Mouse (Mus musculus) midbrain, postnatal 0 days (tissue): ENCODE measurements at regions not wholly inside any gene's neighbourhood (a gene's known extent, or its start where the extent isn't known, plus 50 kb on each side); places are given as distances from the start of the nearest gene placed in this dataset.

Source experiments
- ATAC-seq: fragments of 200-750 bp; cut with Nextera tagmentation; 2 replicates; pipeline ENCODE4 v1.8.0; 2017; ENCODE audit warnings: moderate number of reproducible peaks, mild to moderate bottlenecking, moderate TSS enrichment, moderate library complexity; ENCODE audit not compliant: low FRiP score
- DNase-seq: peaks from one replicate; pipeline ENCODE4 v3.0.0-alpha.2; 2015; ENCODE audit warnings: low spot score
- H3K27ac ChIP-seq: fragments of 300-500 bp; sonication (generic); 2 replicates; pipeline ENCODE4 v1.5.1; 2014; ENCODE audit warnings: low read depth, mild to moderate bottlenecking, low read length, mixed read lengths
- H3K27me3 ChIP-seq: fragments of 300-500 bp; sonication (generic); 2 replicates; pipeline ENCODE4 v1.6.1; 2014; ENCODE audit warnings: low read length, control low read depth, mixed read lengths; ENCODE audit not compliant: insufficient read depth
- H3K36me3 ChIP-seq: fragments of 300-500 bp; sonication (generic); 2 replicates; pipeline ENCODE4 v1.6.1; 2014; ENCODE audit warnings: low read length, control low read depth, mixed read lengths; ENCODE audit not compliant: insufficient read depth
- H3K4me1 ChIP-seq: fragments of 300-500 bp; sonication (generic); 2 replicates; pipeline ENCODE4 v1.6.1; 2014; ENCODE audit warnings: mild to moderate bottlenecking, control low read depth, antibody characterized with exemption, low read length, mixed read lengths; ENCODE audit not compliant: insufficient read depth
- H3K4me2 ChIP-seq: fragments of 300-500 bp; sonication (generic); 2 replicates; pipeline ENCODE4 v1.6.1; 2014; ENCODE audit warnings: low read depth, mild to moderate bottlenecking, low read length, mixed read lengths; ENCODE audit not compliant: poor library complexity, severe bottlenecking
- H3K4me3 ChIP-seq: fragments of 300-500 bp; sonication (generic); 2 replicates; pipeline ENCODE4 v1.5.1; 2014; ENCODE audit warnings: low read depth, mild to moderate bottlenecking, low read length, moderate library complexity
- H3K9ac ChIP-seq: fragments of 300-500 bp; sonication (generic); replicated peaks from 2 replicates; pipeline ENCODE4 v1.6.1; 2014; ENCODE audit warnings: mild to moderate bottlenecking, low read length, moderate library complexity, mixed read lengths; ENCODE audit not compliant: poor library complexity, severe bottlenecking
- H3K9me3 ChIP-seq: fragments of 300-500 bp; sonication (generic); 2 replicates; pipeline ENCODE4 v1.6.1; 2016; ENCODE audit warnings: low read length, control low read depth
- CTCF ChIP-seq: IDR thresholded peaks from 2 replicates; pipeline ENCODE4 v1.5.1; 2016; ENCODE audit warnings: antibody characterized with exemption, mild to moderate bottlenecking
- WGBS: fragments of 180-500 bp; shearing (Covaris S2); extraction: QIAGEN DNeasy Blood & Tissue Kit; methylation state at CpG from one replicate; pipeline ENCODE4 v1.1.7; 2014; 5-methylcytosine and 5-hydroxymethylcytosine counted together

DNA sequence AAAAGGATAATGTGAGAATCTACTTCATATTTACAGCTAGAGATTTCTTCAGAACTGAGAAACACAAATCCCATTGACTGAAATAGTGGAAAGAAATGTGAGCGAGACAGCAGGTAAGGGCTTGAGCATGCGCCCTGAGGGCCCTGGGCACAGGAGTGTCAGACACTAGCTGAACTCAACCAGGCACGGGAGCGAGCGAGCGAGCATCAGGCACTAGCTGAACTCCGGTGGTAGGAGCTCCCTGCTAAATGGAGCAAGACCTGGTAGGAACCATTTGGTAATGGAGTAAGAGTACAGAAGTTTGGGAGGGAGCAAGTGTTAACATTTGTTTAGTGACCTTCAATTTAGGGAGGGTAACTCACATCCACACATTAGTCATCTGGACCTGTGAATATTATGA, 654.7 kb downstream of the Adgrl2 start:
- 88% methylated on average over 7 of the region's 7 CpGs for WGBS

DNA sequence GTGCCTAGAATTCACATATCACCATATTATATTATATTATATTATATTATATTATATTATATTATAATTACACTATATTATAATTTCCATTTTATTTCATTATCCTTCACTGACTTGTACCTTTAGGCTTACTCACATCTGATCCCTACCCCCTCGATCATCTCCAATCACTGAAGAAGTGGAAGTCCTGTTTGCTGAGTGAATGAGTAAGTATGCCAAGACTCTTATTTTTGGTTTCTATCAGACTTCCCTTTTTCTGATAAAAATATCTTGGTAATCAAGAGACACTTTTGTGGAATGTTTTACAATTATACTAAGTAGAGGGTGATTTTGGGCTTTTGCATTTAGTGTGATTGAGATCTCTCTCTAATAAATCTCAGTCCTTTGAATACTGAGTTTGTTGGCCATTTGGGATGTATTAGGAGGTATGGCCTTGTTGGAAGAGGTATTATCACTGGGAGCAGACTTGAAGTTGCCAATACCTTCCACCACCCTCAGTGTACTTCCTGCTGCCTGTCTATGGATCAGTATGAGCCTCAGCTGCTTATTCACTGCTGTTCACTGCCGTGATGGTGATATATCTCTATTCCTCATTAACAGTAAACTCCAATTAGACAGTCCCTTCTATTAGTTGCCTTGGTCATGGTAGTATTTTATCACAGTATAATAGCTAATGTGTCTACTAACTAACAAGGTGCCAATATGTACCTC, 665.3 kb downstream of the Adgrl2 start:
- H3K4me3 ChIP-seq = no peak overlapping the region
- no peaks in the 10 kb centered on the region for H3K36me3 ChIP-seq
- no peak for DNase-seq
- ATAC-seq = no peak
- no peaks in the 10 kb centered on the region for H3K27me3 ChIP-seq
- no peak for TF ChIP-seq CTCF
- 91% methylated on average over 2 of the region's 2 CpGs for WGBS
- no peak overlapping the region for H3K9ac ChIP-seq
- H3K27ac ChIP-seq = no peak overlapping the region
- H3K9me3 ChIP-seq = no peaks in the 10 kb centered on the region
- no peaks in the 10 kb centered on the region for H3K4me1 ChIP-seq
- H3K4me2 ChIP-seq = no peak overlapping the region

More for the DNA sequence above, 654.7 kb downstream of the Adgrl2 start:
- H3K27me3 ChIP-seq = no peaks in the 10 kb centered on the region
- TF ChIP-seq CTCF = no peak
- DNase-seq (no peak), ATAC-seq (no peak)
- no peak overlapping the region for H3K27ac ChIP-seq
- no peaks in the 10 kb centered on the region for H3K4me1 ChIP-seq
- no peaks in the 10 kb centered on the region for H3K9me3 ChIP-seq
- no peaks in the 10 kb centered on the region for H3K36me3 ChIP-seq
- no peak overlapping the region for H3K4me3 ChIP-seq
- no peak overlapping the region for H3K9ac ChIP-seq
- H3K4me2 ChIP-seq = no peak overlapping the region

DNA sequence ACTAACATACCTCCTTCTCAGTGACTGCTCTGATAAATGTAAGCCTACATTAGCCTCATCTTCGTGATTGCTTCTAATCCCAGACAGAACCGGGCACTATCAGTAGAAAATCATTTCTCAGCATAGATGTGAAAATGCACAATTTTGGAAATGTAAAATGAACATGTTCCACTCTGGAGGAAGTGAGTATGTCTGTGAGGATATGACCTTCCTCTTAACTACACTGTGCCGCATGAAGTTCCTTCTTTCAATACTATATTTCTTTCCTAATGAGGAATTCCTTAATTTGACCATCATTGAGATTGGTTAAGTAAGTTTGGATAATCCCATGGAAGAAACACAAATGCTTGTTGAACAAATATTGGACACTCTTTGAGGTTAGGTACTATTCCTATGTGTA, 668.5 kb downstream of the Adgrl2 start:
- WGBS = 93% methylated on average over 3 of the region's 3 CpGs

DNA sequence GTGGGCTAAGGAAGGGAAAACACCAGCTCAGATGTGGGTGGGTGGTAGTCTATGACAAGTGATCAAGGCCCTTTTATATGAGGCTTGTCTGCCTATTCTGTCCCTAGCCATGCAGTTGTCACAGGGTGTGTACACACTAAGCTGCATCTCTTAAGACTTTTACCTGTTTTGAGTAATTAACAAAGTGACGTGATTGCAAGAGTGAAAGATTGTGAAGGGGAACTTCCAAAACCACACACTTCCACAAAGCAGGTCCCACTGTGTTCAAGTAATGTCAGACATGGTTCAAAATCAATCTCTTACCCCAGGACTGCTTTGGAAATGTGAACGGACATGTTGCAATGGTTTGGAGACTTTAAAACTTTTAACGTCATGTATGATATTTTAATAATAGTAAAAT, 674.2 kb downstream of the Adgrl2 start:
- no peak for ATAC-seq
- no peaks in the 10 kb centered on the region for H3K9me3 ChIP-seq
- H3K4me1 ChIP-seq = no peaks in the 10 kb centered on the region
- no peak for TF ChIP-seq CTCF
- no peaks in the 10 kb centered on the region for H3K27me3 ChIP-seq
- H3K4me3 ChIP-seq = no peak overlapping the region
- H3K36me3 ChIP-seq = no peaks in the 10 kb centered on the region
- H3K27ac ChIP-seq = no peak overlapping the region
- no peak for DNase-seq
- H3K4me2 ChIP-seq = no peak overlapping the region
- no peak overlapping the region for H3K9ac ChIP-seq
- 92% methylated on average over 3 of the region's 3 CpGs for WGBS

More for the DNA sequence above, 668.5 kb downstream of the Adgrl2 start:
- ATAC-seq (no peak), DNase-seq (no peak)
- no peak for TF ChIP-seq CTCF
- no peaks in the 10 kb centered on the region for H3K36me3 ChIP-seq
- no peaks in the 10 kb centered on the region for H3K27me3 ChIP-seq
- H3K4me1 ChIP-seq = no peaks in the 10 kb centered on the region
- H3K4me3 ChIP-seq = no peak overlapping the region
- no peak overlapping the region for H3K4me2 ChIP-seq
- no peak overlapping the region for H3K27ac ChIP-seq
- no peaks in the 10 kb centered on the region for H3K9me3 ChIP-seq
- H3K9ac ChIP-seq = no peak overlapping the region

DNA sequence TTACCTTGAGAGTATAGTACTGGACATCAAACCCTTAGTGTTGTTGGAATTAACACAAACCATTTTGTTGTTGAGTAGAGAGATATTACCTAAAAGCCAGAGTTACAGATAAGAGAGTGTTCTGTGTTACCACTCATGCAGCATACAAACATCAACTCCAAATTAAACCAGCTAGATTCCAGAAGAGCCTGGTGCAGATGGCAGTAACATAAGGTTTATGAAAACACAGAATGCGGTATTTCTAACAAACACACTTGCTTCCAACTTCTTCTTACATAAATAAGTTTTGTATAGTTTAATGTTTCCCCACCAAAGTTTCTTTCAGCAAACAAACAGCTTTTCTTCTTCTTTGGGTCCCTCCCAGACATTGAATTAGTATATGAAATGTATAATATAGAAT, 675.1 kb downstream of the Adgrl2 start:
- ATAC-seq = no peak
- Histone ChIP-seq H3K9me3 (no peaks in the 10 kb centered on the region), H3K4me2 (no peak overlapping the region), H3K36me3 (no peaks in the 10 kb centered on the region), H3K4me3 (no peak overlapping the region), H3K9ac (no peak overlapping the region), H3K27ac (no peak overlapping the region), H3K4me1 (no peaks in the 10 kb centered on the region), H3K27me3 (no peaks in the 10 kb centered on the region)
- TF ChIP-seq CTCF = no peak
- 100% methylated on average over 1 of the region's 1 CpGs for WGBS
- DNase-seq = no peak

DNA sequence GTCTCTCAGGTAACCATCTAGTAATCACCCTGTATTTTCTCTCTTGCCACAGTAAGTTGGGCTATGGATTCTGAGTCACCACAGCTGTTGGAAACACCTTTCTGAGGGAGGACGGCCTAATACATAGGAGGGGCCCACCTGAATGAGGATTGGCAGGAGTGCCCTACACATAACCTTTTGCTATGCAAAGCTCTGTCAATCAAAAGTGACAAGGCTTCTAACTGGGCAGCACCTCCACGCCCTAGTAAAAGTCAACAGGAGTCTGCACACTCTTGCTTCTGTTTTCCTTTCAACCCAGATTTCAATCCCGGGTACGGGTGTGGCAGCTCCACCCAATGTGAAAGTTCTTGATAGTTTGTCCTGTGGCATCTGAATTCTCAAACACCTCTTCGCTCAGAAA, 694.8 kb downstream of the Adgrl2 start:
- Histone ChIP-seq H3K27ac (no peak overlapping the region), H3K4me1 (no peaks in the 10 kb centered on the region), H3K36me3 (no peaks in the 10 kb centered on the region), H3K4me3 (no peak overlapping the region), H3K9me3 (no peaks in the 10 kb centered on the region), H3K4me2 (no peak overlapping the region), H3K9ac (no peak overlapping the region), H3K27me3 (no peaks in the 10 kb centered on the region)
- DNase-seq (no peak), ATAC-seq (no peak)
- WGBS = 94% methylated on average over 5 of the region's 5 CpGs
- no peak for TF ChIP-seq CTCF
